Mouse (Mus musculus) adipocyte (in vitro differentiated cells): ENCODE data around the gene Sel1l2.
"Not testable (repeated sequence)": the region's sequence is repeated elsewhere in the genome, so short reads cannot be mapped to it uniquely, and the experiment has no call there.

Experiments
- DNase-seq: peaks from one replicate; pipeline ENCODE4 v3.0.0-alpha.2; 2016; ENCODE audit warnings: low spot score

The Sel1l2 gene

GRCm38 (mm10) chr2:140214519-140215027 is 174.9 kb downstream of the Sel1l2 start:
- no peak for DNase-seq

- DNase-seq, result no peak
Measured at GRCm38 (mm10) chr2:140203756-140204155, 185.8 kb downstream of the Sel1l2 start.

GRCm38 (mm10) chr2:140202573-140202972 is 186.9 kb downstream of the Sel1l2 start:
- DNase-seq, result no peak

- DNase-seq, result peak; percentile 12
Measured at GRCm38 (mm10) chr2:140200713-140201112, 188.8 kb downstream of the Sel1l2 start.

- not testable (repeated sequence) for DNase-seq
Measured at GRCm38 (mm10) chr2:140185685-140186210, 203.8 kb downstream of the Sel1l2 start.
